Mouse (Mus musculus) MEL (cell line): ENCODE data around the gene Mindy4b-ps.

Source experiments
- CHD2 ChIP-seq: IDR thresholded peaks from 2 replicates; pipeline ENCODE4 v1.6.1; 2011; ENCODE audit warnings: low read length, improper control_type of control experiment
- CTCF ChIP-seq, 3 experiments: IDR thresholded peaks in 2 of 3; conservative IDR thresholded peaks in 1 of 3; 2 replicates each; pipeline ENCODE4 v1.5.1; 2011 to 2012; ENCODE audit warnings: low read length in 3 of 3, low read depth in 2 of 3, mild to moderate bottlenecking in 2 of 3, improper control_type of control experiment in 1 of 3, inconsistent platforms in 1 of 3, mixed read lengths in 1 of 3, moderate library complexity in 1 of 3; ENCODE audit not compliant: control insufficient read depth in 1 of 3, insufficient read depth in 1 of 3, poor library complexity in 1 of 3, severe bottlenecking in 1 of 3
- GATA1 ChIP-seq: IDR thresholded peaks from 2 replicates; pipeline ENCODE4 v1.6.1; 2011; ENCODE audit warnings: low read depth, low read length, improper control_type of control experiment
- MAFK ChIP-seq: IDR thresholded peaks from 2 replicates; pipeline ENCODE4 v1.6.1; 2011; ENCODE audit warnings: low read depth, mild to moderate bottlenecking, low read length, improper control_type of control experiment, borderline replicate concordance
- MYC ChIP-seq: IDR thresholded peaks from 2 replicates; pipeline ENCODE4 v1.6.1; 2011; ENCODE audit warnings: low read depth, mild to moderate bottlenecking, low read length, improper control_type of control experiment, moderate library complexity
- POLR2A ChIP-seq, 2 experiments: IDR thresholded peaks; 2 replicates each; pipeline ENCODE4 v1.6.1; 2011 to 2012; ENCODE audit warnings: low read length in 2 of 2, mild to moderate bottlenecking in 2 of 2, control low read depth in 1 of 2, improper control_type of control experiment in 1 of 2, low read depth in 1 of 2, moderate library complexity in 1 of 2; ENCODE audit not compliant: control insufficient read depth in 1 of 2, insufficient read depth in 1 of 2, poor library complexity in 1 of 2
- POLR2AphosphoS2 ChIP-seq: IDR thresholded peaks from 2 replicates; pipeline ENCODE4 v1.6.1; 2011; ENCODE audit warnings: low read length, improper control_type of control experiment
- SIN3A ChIP-seq: IDR thresholded peaks from 2 replicates; pipeline ENCODE4 v1.6.1; 2012; ENCODE audit warnings: low read length, improper control_type of control experiment, inconsistent platforms

- TF ChIP-seq CTCF (IDR thresholded peaks at IDR 0.05 in 2 of 3, conservative IDR thresholded peaks at IDR 0.05 in 1 of 3; ENCODE audit: control insufficient read depth in 1 of 3, insufficient read depth in 1 of 3, low read depth in 2 of 3, low read length in 3 of 3, poor library complexity in 1 of 3, severe bottlenecking in 1 of 3) (peak in 2 of 3 experiments; percentile 34 to 38; a peak in 5 of 6 replicates), POLR2A (IDR thresholded peaks at IDR 0.05; ENCODE audit: control insufficient read depth in 1 of 2, insufficient read depth in 1 of 2, low read depth in 1 of 2, low read length in 2 of 2, poor library complexity in 1 of 2) (no peak), SIN3A (no peak), MYC (no peak), MAFK (no peak), POLR2AphosphoS2 (no peak), CHD2 (no peak), GATA1 (no peak)
Measured at GRCm38 (mm10) chr3:58843415-58843814, 21.3 kb upstream of the Mindy4b-ps start.
